Mouse (Mus musculus) heart, postnatal 36 days (tissue): Measurements from ENCODE around the gene Gm3409. TPM values are rescaled to one million over a fixed set of nuclear protein-coding genes. Genes with fewer than 3 reads are reported as not detected.
A peak's percentile ranks its signal among the peaks of the same experiment; 100 is the strongest.
"Not testable (repeated sequence)": the region's sequence is repeated elsewhere in the genome, so short reads cannot be mapped to it uniquely, and the experiment has no call there.

ENCODE experiments used
- DNase-seq, 2 experiments: peaks; one replicate each; pipeline ENCODE4 v3.0.0; 2021 to 2022
- intact Hi-C: fragments of 180-260 bp; cut with DNase I; formaldehyde crosslinking; loops from one replicate; pipeline ENCODE4 v1.15.1; 2025
- total RNA-seq, 2 experiments: library from RNA; stranded (reverse); gene quantifications; 2 replicates each; pipeline ENCODE4 v1.2.3; 2021

Gm3409 gene
- not detected for total RNA-seq

DNA sequence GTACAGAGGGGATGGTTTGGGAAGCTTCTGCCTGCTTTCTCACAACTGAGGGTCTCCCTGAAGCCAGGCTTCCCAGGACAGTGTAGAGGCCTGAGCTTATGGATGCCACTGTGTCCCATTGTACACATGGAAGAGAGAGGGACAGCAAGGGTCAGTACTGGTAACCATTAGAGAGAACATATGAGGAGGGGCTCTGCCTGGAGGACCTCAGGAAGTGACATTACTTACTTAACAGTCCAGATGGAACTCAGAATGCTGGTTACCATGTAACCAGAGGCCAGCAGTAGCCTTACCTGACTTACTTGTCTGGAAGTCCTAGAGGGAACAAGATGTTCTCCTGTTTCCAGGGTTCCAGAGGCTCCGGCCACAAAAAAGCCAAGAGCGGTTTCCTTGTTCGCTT, at the start of gene Gm3409:
TSS of gene Gm3409 (plus strand) at position 301 of the 400 bp plus-strand sequence.
- DNase-seq, intact Hi-C loops: not testable (repeated sequence)

DNA sequence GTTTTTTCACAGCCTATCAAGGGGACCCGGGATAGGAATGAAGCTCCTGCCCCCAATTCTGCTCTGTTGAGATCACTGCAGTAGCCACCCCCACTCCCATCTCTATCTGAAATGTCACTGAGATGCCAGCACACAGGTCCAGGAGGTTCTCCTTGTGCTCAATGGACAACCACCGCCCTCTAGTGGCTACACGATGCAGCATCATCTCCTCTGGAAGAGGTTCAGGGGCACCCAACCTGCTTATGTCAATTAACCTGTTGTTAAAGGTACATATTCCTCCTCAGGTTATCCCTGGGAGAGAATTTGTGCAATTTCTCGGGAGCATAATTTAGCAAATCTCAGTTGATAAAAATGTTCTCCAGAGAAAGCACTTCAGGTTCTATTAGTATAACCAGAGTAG, 48.5 kb upstream of the Gm3409 start:
- DNase-seq, result peak in 1 of 2 experiments; percentile 19
- intact Hi-C loops, result not testable (repeated sequence)

DNA sequence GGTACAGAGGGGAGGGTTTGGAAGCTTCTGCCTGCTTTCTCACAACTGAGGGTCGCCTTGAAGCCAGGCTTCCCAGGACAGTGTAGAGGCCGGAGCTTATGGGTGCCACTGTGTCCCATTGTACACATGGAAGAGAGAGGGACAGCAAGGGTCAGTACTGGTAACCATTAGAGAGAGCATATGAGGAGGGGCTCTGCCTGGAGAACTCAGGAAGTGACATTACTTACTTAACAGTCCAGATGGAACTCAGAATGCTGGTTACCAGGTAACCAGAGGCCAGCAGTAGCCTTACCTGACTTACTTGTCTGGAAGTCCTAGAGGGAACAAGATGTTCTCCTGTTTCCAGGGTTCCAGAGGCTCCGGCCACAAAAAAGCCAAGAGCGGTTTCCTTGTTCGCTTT, 46.4 kb upstream of the Gm3409 start, which contains the start of gene Gm6370:
TSS of gene Gm6370 (plus strand) at position 301 of the 400 bp plus-strand sequence.
- intact Hi-C loops, DNase-seq: not testable (repeated sequence)

DNA sequence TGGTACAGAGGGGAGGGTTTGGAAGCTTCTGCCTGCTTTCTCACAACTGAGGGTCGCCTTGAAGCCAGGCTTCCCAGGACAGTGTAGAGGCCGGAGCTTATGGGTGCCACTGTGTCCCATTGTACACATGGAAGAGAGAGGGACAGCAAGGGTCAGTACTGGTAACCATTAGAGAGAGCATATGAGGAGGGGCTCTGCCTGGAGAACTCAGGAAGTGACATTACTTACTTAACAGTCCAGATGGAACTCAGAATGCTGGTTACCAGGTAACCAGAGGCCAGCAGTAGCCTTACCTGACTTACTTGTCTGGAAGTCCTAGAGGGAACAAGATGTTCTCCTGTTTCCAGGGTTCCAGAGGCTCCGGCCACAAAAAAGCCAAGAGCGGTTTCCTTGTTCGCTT, 35.3 kb upstream of the Gm3409 start, which contains the start of gene 4930449I24Rik:
TSS of gene 4930449I24Rik (plus strand) at position 301 of the 400 bp plus-strand sequence.
- intact Hi-C loops, DNase-seq: not testable (repeated sequence)

DNA sequence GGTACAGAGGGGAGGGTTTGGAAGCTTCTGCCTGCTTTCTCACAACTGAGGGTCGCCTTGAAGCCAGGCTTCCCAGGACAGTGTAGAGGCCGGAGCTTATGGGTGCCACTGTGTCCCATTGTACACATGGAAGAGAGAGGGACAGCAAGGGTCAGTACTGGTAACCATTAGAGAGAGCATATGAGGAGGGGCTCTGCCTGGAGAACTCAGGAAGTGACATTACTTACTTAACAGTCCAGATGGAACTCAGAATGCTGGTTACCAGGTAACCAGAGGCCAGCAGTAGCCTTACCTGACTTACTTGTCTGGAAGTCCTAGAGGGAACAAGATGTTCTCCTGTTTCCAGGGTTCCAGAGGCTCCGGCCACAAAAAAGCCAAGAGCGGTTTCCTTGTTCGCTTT, 23.6 kb upstream of the Gm3409 start, which contains the start of gene Gm3402:
TSS of gene Gm3402 (plus strand) at position 301 of the 400 bp plus-strand sequence.
- DNase-seq, intact Hi-C loops: not testable (repeated sequence)

DNA sequence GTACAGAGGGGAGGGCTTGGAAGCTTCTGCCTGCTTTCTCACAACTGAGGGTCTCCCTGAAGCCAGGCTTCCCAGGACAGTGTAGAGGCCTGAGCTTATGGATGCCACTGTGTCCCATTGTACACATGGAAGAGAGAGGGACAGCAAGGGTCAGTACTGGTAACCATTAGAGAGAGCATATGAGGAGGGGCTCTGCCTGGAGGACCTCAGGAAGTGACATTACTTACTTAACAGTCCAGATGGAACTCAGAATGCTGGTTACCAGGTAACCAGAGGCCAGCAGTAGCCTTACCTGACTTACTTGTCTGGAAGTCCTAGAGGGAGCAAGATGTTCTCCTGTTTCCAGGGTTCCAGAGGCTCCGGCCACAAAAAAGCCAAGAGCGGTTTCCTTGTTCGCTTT, 11.9 kb upstream of the Gm3409 start, which contains the start of gene Gm3404:
TSS of gene Gm3404 (plus strand) at position 301 of the 400 bp plus-strand sequence.
- intact Hi-C loops, DNase-seq: not testable (repeated sequence)

DNA sequence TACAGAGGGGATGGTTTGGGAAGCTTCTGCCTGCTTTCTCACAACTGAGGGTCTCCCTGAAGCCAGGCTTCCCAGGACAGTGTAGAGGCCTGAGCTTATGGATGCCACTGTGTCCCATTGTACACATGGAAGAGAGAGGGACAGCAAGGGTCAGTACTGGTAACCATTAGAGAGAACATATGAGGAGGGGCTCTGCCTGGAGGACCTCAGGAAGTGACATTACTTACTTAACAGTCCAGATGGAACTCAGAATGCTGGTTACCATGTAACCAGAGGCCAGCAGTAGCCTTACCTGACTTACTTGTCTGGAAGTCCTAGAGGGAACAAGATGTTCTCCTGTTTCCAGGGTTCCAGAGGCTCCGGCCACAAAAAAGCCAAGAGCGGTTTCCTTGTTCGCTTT, 18.4 kb downstream of the Gm3409 start, which contains the start of gene Gm3415:
TSS of gene Gm3415 (plus strand) at position 301 of the 400 bp plus-strand sequence.
- intact Hi-C loops, DNase-seq: not testable (repeated sequence)

DNA sequence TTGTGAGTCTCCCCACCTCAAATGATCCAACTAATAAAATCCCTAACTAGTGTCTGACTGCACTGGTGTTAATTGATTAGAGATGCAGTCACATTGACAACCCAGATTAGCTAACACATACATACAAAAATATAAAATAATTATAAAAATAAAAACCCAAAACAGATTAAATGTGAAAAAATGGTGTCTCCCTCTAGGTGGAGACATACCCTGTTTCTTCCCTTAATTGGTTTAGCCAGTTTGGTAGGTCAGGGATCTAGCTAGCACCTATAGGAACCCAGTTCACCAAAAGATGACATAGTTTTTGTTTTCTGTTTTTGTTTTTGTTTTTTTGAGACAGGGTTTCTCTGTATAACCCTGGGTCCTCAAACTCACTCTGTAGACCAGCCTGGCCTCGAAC, 26.8 kb downstream of the Gm3409 start:
- intact Hi-C loops, result no loop called here
- no peak for DNase-seq

DNA sequence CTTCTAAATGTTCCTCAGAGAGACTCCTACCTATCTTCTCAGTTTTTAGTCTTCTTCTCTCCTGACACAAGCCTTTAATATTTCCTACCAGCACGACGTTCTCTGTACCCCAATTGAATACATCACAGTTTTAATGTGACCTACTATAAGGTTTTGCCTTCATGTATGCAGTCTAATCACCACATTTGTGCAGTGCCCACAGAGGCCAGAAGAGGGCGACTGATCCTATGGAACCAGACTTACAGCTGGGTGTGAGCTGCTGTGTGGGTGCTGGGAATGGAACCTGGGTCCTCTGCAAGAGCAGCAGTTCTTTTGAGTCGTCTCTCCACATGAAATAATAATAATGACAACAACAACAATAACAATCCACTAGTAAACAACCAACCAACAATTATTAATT, 29.6 kb downstream of the Gm3409 start:
- intact Hi-C loops, result loop anchor here (5.0 kb wide), 1 partner anchor 420 kb away; no protein-coding TSS in a partner anchor
- no peak for DNase-seq

DNA sequence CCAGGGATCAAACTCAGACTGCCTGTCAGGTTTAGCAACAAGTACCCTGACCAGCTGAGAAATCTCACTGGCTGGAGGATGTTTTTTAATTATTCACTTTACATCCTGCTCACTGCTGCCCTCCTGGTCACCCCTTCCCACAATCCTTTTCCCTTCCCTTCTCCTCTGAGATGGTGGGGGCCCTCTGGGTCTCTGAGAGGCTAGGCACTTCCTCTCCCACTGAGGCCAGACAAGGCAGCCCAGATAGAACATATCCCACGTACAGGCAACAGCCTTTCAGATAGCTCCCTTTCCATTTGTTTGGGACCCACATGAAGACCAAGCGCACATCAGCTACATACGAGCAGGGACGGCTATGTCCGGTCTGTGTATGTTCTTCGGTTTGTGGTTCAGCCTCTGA, 32.7 kb downstream of the Gm3409 start:
- intact Hi-C loops, DNase-seq: not testable (repeated sequence)

DNA sequence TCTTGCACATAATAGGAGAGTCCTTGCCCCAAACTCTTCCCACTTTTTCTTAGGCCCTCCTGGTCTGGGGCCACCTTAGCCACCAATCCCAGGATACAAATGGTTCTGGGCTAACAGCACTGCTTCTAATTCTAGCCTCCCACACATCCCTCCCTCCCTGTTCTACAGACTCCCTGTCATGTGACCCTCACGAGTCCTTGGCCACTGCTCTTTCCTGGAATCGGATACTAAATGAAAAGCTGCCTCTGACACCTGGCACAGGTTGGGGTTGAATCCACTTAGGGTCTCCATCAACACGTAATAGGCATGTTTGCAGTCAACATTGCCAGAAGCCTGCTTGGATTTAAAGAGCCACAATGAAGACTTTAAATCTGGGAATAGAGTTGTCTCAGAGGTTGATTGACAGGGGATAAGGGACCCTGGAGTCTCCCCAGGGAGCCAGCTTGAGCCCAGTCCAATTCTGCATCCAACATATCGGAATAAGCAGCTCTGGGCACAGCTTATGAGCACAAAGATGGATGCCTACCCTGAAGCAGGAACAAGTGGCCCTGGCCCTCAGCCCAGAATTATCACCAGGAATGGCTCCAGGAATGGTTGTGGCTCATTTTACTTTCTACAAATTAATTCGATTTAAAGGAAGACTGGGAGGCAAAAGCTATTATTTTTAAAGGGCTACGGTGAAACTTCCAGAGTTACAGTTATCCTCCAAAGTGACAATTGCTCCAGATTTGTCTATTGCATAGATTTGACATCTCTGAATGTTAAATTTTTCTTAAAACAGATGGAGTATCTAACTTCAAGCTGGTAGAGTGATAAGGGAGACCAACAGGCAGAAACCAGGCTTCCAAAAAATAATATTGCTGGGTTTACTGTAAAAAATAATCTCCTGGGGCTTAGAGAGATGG, 34.6 kb downstream of the Gm3409 start:
- peak; percentile 30 to 36 for DNase-seq
- intact Hi-C loops, result not testable (repeated sequence)

DNA sequence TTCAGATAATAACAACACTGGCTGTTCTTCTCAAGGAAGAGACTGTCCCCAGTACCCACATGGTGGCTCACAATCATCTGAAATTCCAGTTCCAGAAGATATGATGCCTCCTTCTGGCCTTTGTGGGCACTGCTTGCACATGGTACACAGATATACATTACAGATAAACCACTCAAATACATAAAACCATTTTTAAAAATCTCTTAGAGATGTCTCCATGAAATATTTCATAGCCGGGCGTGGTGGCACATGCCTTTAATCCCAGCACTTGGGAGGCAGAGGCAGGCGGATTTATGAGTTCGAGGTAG, 35.2 kb downstream of the Gm3409 start:
- intact Hi-C loops, DNase-seq: not testable (repeated sequence)

DNA sequence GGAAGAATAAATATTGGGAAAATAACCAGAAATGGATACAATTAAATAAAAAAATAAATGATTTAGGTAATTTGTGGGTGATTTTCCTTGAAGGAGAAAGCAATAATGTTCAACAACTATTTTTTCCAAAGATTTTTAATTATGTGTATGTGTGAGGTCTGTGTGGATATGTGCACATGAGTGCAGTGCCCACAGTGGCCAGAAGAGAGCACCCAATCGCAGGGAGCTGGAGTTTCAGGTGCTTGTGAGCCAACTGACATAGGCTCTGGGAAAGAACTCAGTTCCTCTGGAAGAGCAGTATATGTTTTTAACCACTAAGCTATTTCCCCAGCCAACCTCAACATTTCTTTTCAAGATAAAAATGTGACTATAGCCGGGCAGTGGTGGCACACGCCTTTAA, 39.2 kb downstream of the Gm3409 start:
- intact Hi-C loops, result no loop called here
- no peak for DNase-seq

DNA sequence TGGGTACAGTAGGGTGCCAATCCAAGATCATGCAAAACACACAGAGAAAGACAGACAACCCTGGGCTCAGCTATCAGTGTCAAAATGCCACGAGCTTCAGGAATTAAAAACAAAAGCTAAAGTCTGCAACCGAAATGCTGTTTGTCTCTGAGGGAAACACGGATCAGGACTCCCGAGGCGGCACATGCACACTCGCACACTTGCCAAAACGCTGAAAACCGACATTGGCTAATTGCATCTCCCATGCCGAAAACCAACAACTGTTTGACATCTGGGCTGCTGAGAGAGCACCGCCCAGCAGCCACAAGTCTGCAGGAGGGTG, 46.7 kb downstream of the Gm3409 start:
- intact Hi-C loops, result no loop called here
- no peak for DNase-seq

DNA sequence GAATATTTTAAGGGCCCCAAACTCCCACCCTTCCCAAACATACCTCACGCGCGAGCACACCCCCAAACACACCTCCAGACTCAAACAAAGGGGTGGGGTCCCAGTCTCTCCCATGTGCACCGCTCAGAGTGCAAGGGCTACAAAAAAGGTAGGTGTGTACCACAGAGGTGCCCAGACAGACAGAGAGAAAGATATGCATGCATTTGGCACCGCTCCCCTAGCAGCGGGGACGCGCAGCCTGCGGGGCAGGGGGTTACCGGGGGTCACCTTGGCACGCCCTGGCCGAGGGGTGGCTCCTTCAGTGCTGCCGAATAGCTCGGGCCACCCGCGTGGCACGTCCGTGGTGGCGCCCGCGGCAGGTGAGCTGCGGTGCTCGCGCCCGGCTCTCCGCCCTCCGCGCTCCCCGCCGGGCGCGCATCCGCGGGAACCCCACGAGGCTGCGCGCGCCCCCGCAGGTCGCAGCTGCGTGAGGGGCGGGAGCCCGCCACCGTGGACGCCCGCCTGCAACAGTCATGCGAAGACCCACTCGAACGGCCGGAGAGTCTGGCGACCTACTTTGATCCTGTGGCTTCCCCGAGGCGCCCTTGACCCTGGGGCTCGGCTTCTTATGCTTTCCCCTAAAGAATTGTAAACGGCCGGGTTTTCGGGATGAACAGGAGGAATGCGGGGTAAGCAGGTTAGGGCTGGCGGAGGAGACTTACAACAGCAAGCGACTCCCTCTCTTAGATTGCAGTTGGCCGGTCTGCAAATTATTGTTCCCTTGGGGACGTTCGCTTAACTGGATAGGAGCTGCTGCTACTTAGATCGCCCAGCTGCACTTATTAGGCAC, 47.2 kb downstream of the Gm3409 start, which contains the start of gene Gpr12:
TSS of gene Gpr12 (minus strand) at position 762 of the 829 bp plus-strand sequence.
- intact Hi-C loops, result no loop called here
- no peak for DNase-seq

DNA sequence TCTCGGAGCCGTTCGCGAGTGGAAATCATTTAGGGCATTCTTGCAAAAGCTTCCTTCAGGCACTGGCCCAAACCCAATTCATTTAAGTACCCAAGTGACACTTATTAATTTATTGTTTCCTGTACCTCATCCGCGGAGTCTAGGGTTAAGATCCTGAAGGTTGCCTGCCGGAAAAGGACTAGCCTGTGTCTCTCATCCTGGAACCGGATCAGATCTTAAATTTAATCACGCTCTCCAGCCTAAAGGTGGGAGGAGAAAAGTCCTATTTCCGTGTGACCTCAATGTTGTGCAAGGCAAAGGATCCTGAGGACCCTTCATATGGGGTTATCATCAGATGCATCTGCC, 47.8 kb downstream of the Gm3409 start:
- intact Hi-C loops, result no loop called here
- no peak for DNase-seq

DNA sequence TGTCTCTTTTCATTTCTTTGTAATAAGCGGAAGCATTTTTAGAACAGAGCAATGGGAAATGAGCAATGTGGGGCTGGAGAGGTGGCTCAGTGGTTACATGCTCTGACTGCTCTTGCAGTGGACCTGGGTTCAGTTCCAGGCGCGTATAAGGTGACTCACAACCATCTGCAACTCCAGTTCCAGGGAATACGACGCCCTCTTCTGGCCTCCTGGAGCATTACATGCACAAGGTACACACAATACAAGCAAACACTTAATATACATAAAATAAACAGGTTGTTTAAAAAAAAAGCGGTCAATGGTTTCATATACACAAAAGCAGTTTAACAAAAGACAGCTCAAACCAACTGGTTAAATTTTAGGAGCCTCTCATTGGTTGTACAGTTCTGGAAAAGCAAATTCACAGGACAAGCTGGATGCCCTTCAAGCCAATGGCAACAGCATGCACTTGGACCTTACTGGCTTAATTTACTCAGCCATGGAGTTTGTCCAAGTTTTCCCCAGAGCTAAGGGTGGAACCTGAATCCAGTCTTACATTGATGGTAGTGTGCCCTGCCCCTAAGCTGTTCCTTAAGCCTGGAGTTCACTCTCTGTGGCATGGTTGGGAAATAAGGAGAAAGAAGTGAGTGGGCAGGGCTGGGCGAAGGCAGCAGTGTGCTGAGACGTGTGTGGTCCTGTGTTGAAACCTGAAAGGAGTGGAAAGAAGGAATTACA, 49.1 kb downstream of the Gm3409 start:
- intact Hi-C loops, result no loop called here
- no peak for DNase-seq
